Mouse (Mus musculus) lung, embryonic 16.5 days (tissue): ENCODE measurements around the gene Sgca. TPM values are rescaled to one million over a fixed set of nuclear protein-coding genes. Genes with fewer than 3 reads are reported as not detected.
A peak's percentile ranks its signal among the peaks of the same experiment; 100 is the strongest.

Experiments
- ATAC-seq: fragments of 200-750 bp; cut with Nextera tagmentation; 2 replicates; pipeline ENCODE4 v1.8.0; 2017; ENCODE audit warnings: low read depth, mild to moderate bottlenecking, moderate library complexity
- H3K27ac ChIP-seq: fragments of 300-500 bp; sonication (generic); 2 replicates; pipeline ENCODE4 v1.5.1; 2014; ENCODE audit warnings: mild to moderate bottlenecking, control low read depth, low read length
- H3K27me3 ChIP-seq: fragments of 300-500 bp; sonication (generic); 2 replicates; pipeline ENCODE4 v1.6.1; 2014; ENCODE audit warnings: low read depth, low read length, mixed read lengths; ENCODE audit not compliant: control insufficient read depth, insufficient read depth
- H3K36me3 ChIP-seq: fragments of 300-500 bp; sonication (generic); 2 replicates; pipeline ENCODE4 v1.6.1; 2014; ENCODE audit warnings: low read length; ENCODE audit not compliant: control insufficient read depth, insufficient read depth
- H3K4me1 ChIP-seq: fragments of 300-500 bp; sonication (generic); replicated peaks from 2 replicates; pipeline ENCODE4 v1.6.1; 2014; ENCODE audit warnings: low read length, mixed read lengths; ENCODE audit not compliant: control insufficient read depth, insufficient read depth
- H3K4me2 ChIP-seq: fragments of 300-500 bp; sonication (generic); 2 replicates; pipeline ENCODE4 v1.6.1; 2014; ENCODE audit warnings: low read depth, low read length, control low read depth
- H3K4me3 ChIP-seq: fragments of 300-500 bp; sonication (generic); 2 replicates; pipeline ENCODE4 v1.5.1; 2014; ENCODE audit warnings: mild to moderate bottlenecking, low read length, control low read depth
- H3K9ac ChIP-seq: fragments of 300-500 bp; sonication (generic); 2 replicates; pipeline ENCODE4 v1.6.1; 2014; ENCODE audit warnings: low read length, control low read depth
- H3K9me3 ChIP-seq: fragments of 300-500 bp; sonication (generic); 2 replicates; pipeline ENCODE4 v1.6.1; 2016; ENCODE audit warnings: low read length; ENCODE audit not compliant: control insufficient read depth
- WGBS: fragments of 180-500 bp; shearing (Covaris S2); extraction: QIAGEN DNeasy Blood & Tissue Kit; methylation state at CpG from one replicate; pipeline ENCODE4 v1.1.7; 2014; 5-methylcytosine and 5-hydroxymethylcytosine counted together
- polyA plus RNA-seq: library from polyadenylated mRNA; unstranded; fragments of >200 nt; fragmentation: Nextera tagmentation; extraction: Ambion mirVana; gene quantifications from 2 replicates; pipeline ENCODE4 v1.2.1, GENCODE M21; 2015

The Sgca gene
- polyA plus RNA-seq, 1 experiment from 2014 or later, result 1.4 TPM

DNA sequence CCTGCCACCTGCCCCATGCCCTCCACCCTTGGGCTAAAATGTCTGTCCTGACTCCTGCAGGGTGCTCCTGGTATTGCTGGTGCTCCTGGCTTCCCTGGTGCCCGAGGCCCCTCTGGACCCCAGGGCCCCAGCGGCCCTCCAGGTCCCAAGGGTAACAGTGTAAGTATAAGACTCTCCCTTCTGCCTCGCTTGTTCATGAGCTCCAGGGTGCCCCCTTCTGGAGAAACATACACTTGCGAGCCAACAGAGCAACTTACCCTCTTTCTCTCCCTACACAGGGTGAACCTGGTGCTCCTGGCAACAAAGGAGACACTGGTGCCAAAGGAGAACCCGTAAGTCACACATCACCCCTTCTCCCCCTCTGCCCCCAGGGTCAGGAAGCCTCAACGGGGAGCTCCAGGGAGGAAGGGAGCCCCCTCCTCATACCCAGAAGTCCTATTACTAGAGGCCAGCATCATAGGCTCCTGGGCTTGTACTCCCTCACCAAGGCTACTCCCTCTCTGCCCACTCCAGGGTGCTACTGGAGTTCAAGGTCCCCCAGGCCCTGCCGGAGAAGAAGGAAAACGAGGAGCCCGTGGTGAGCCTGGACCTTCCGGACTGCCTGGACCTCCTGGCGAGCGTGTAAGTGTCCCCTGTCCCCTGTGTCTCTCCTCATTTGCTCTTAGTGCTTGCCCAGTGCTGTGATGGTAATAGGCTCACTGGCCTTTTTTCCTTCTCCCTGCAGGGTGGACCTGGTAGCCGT is 33.7 kb downstream of the Sgca start:
- Histone ChIP-seq H3K4me1 (peaks cover 13% of the 10 kb centered on the region), H3K9ac (no peak overlapping the region), H3K9me3 (no peaks in the 10 kb centered on the region), H3K27me3 (no peaks in the 10 kb centered on the region), H3K27ac (peak overlapping the region; percentile 1; the same call in 1 of the 2 replicates), H3K4me2 (no peak overlapping the region), H3K4me3 (no peak overlapping the region), H3K36me3 (peaks cover 23% of the 10 kb centered on the region; the same call in 1 of the 2 replicates)
- 47% methylated on average over 13 of the region's 13 CpGs for WGBS
- ATAC-seq, result no peak

DNA sequence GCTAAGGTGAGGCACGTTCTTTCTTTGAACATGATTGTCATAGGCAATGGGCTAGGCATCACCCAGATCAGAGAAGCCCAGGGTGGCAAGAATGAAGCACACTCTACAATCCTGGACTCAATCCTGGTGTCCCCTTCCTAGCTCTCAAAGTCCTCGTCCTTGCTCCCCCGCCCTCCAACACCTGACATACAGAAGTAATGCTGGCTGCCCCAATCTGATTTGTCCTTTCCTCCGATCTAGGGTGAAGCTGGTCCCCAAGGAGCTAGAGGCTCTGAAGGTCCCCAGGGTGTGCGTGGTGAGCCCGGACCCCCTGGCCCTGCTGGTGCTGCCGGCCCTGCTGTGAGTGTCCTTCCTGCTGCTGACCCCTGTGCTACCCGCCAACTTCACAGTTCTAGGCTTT is 34.4 kb downstream of the Sgca start:
- Histone ChIP-seq H3K4me3 (no peak overlapping the region), H3K9ac (no peak overlapping the region), H3K27ac (no peak overlapping the region), H3K27me3 (no peaks in the 10 kb centered on the region), H3K4me2 (no peak overlapping the region), H3K9me3 (no peaks in the 10 kb centered on the region), H3K36me3 (peaks cover 20% of the 10 kb centered on the region; the same call in 1 of the 2 replicates), H3K4me1 (peaks cover 13% of the 10 kb centered on the region)
- 75% methylated on average over 8 of the region's 8 CpGs for WGBS
- ATAC-seq, result no peak

DNA sequence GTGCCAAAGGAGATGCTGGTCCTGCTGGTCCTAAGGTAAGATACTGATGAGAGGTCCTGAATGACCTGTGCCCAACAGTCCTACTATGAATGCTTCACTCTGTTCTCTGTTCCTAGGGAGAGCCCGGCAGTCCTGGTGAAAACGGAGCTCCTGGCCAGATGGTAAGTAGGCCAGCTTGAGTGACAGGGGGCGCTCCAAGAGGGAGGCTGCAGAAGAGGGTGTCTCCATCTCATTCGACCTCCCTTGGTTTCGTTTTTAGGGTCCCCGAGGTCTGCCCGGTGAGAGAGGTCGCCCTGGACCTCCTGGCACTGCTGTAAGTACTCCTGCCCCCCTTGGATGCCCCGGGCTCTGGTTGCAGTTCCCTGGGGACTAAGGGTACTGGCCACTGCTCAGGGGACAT is 35.0 kb downstream of the Sgca start:
- Histone ChIP-seq H3K9me3 (no peaks in the 10 kb centered on the region), H3K27me3 (peaks cover 2% of the 10 kb centered on the region; the same call in 1 of the 2 replicates), H3K9ac (no peak overlapping the region), H3K36me3 (peaks cover 17% of the 10 kb centered on the region; the same call in 1 of the 2 replicates), H3K27ac (no peak overlapping the region), H3K4me2 (no peak overlapping the region), H3K4me3 (no peak overlapping the region), H3K4me1 (peaks cover 13% of the 10 kb centered on the region)
- ATAC-seq, result no peak
- WGBS, result 31% methylated on average over 9 of the region's 9 CpGs

DNA sequence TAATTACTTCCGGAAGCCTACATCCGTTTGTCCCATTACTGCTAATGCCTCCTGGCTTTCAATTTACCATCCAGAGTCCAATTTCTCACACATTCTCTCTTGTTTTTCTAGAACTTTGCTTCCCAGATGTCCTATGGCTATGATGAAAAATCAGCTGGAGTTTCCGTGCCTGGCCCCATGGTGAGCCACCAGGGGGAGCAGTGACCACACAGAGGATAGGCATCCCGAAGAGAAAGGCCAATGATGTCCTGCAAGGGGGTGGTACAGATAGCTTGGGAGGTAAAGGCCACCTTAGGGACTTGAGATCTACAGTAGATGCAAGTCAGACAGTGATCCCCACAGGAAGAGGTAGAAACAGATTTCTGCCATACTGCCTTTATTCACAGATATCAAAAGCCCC is 36.8 kb downstream of the Sgca start:
- 18% methylated on average over 4 of the region's 4 CpGs for WGBS
- Histone ChIP-seq H3K27me3 (peaks cover 4% of the 10 kb centered on the region; the same call in 1 of the 2 replicates), H3K36me3 (peaks cover 17% of the 10 kb centered on the region; the same call in 1 of the 2 replicates), H3K9me3 (no peaks in the 10 kb centered on the region), H3K4me1 (peaks cover 15% of the 10 kb centered on the region), H3K9ac (no peak overlapping the region), H3K27ac (0 out of 2 replicates have a peak overlapping the region, but pooled peaks have one; percentile 12), H3K4me3 (peak overlapping the region; percentile 65), H3K4me2 (peak overlapping the region; percentile 49)
- ATAC-seq, result no peak

DNA sequence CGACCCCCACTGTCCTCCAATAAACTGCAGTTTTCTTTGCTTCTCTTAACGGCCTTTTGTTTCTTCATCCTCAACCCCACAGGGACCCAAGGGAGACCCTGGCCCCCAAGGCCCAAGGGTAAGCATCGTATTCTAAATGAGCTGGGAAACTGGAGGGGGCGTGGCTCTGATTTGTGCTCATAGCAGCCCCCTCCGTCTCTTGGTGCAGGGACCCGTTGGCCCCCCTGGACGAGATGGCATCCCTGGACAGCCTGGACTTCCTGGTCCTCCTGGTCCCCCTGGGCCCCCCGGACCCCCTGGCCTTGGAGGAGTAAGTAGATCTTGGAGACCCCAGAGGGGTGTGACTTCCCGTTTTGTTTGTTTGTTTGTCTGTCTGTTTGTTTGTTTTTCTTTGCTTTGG is 37.8 kb downstream of the Sgca start:
- peak overlapping the region; percentile 30; the same call in 1 of the 2 replicates for H3K27ac ChIP-seq

DNA sequence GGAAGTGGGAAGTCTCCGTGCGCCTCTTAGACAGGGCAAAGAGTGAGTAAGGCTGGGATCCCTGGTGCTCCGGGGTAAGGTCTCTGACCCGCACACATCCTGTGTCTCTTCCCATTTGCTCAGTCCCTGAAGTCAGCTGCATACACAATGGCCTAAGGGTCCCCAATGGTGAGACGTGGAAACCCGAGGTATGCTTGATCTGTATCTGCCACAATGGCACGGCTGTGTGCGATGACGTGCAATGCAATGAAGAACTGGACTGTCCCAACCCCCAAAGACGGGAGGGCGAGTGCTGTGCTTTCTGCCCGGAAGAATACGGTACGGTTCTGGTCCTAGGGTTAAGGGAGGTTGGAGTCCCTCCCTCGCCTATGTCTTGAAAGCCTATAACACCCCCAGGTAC is 38.3 kb downstream of the Sgca start:
- peak overlapping the region; percentile 65 for H3K4me3 ChIP-seq
- peaks cover 29% of the 10 kb centered on the region for H3K4me1 ChIP-seq
- H3K9me3 ChIP-seq, result no peaks in the 10 kb centered on the region
- H3K27ac ChIP-seq, result peak overlapping the region; percentile 95
- 2% methylated on average over 15 of the region's 15 CpGs for WGBS
- H3K9ac ChIP-seq, result peak overlapping the region; percentile 36
- peaks cover 4% of the 10 kb centered on the region; the same call in 1 of the 2 replicates for H3K27me3 ChIP-seq
- peak overlapping the region; percentile 49 for H3K4me2 ChIP-seq
- ATAC-seq, result no peak
- H3K36me3 ChIP-seq, result peaks cover 13% of the 10 kb centered on the region; the same call in 1 of the 2 replicates

More for the DNA sequence above, 37.8 kb downstream of the Sgca start:
- peak overlapping the region; percentile 65 for H3K4me3 ChIP-seq
- H3K4me1 ChIP-seq, result peaks cover 24% of the 10 kb centered on the region
- H3K9me3 ChIP-seq, result no peaks in the 10 kb centered on the region
- peak overlapping the region; percentile 49 for H3K4me2 ChIP-seq
- peaks cover 4% of the 10 kb centered on the region; the same call in 1 of the 2 replicates for H3K27me3 ChIP-seq
- H3K9ac ChIP-seq, result peak overlapping the region; percentile 36
- ATAC-seq, result no peak
- 17% methylated on average over 9 of the region's 9 CpGs for WGBS
- H3K36me3 ChIP-seq, result peaks cover 17% of the 10 kb centered on the region; the same call in 1 of the 2 replicates

DNA sequence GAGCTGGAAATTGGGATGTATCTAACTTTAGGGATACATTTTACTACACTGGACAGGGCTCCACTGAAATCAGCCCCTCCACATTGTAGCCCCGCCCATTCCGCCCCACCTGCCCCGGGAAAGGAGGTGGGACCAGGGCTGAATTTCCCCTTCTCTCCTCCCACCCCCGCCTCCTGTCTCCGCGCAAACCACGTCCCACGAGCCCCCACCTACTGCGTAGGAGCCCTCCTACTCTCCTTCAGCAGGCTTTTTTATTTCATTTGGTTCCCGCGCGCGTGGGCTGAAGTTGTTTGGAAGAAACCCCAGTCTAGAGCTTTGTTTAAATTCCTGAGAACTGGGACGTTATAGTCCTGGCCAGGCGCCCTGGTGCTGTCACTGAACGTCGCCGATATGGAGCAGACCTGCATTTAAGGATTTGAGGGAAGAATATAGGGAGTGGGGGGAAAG is 38.8 kb downstream of the Sgca start:
- Histone ChIP-seq H3K4me1 (peaks cover 30% of the 10 kb centered on the region), H3K4me2 (peak overlapping the region; percentile 49), H3K27me3 (peaks cover 4% of the 10 kb centered on the region; the same call in 1 of the 2 replicates), H3K9ac (peak overlapping the region; percentile 36), H3K4me3 (peak overlapping the region; percentile 65), H3K36me3 (peaks cover 13% of the 10 kb centered on the region; the same call in 1 of the 2 replicates), H3K9me3 (no peaks in the 10 kb centered on the region), H3K27ac (peak overlapping the region; percentile 95)
- under 1% methylated on average over 18 of the region's 18 CpGs for WGBS
- ATAC-seq, result peak; percentile 31

DNA sequence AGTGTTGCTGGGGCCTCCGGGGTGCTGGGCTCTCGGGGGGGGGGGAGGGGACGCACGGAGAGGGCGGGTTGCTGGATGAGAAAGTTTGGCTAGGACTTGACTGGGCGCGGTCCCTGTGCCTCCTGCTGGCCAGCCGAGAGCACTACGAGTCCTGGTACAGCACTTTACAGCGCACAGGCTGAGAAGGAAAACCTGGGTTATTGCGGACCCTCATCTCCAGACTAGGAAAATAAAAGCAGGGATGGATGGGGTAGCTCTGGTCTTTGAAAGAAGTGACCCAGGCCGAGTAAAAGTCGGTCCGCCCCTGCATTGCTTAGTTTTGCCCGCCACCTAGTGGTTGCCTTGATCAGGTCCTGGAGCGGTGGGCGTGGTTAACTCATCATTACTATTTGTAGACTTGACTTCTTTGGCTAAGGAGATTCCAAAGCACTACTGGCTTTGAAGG is 39.3 kb downstream of the Sgca start:
- H3K9ac ChIP-seq, result peak overlapping the region; percentile 78
- ATAC-seq, result peak; percentile 61
- H3K9me3 ChIP-seq, result no peaks in the 10 kb centered on the region
- H3K4me2 ChIP-seq, result peak overlapping the region; percentile 49
- 1% methylated on average over 14 of the region's 17 CpGs for WGBS
- H3K27me3 ChIP-seq, result peaks cover 4% of the 10 kb centered on the region; the same call in 1 of the 2 replicates
- H3K4me1 ChIP-seq, result peaks cover 30% of the 10 kb centered on the region
- H3K36me3 ChIP-seq, result peaks cover 13% of the 10 kb centered on the region; the same call in 1 of the 2 replicates
- H3K4me3 ChIP-seq, result peak overlapping the region; percentile 65
- peak overlapping the region; percentile 95 for H3K27ac ChIP-seq

DNA sequence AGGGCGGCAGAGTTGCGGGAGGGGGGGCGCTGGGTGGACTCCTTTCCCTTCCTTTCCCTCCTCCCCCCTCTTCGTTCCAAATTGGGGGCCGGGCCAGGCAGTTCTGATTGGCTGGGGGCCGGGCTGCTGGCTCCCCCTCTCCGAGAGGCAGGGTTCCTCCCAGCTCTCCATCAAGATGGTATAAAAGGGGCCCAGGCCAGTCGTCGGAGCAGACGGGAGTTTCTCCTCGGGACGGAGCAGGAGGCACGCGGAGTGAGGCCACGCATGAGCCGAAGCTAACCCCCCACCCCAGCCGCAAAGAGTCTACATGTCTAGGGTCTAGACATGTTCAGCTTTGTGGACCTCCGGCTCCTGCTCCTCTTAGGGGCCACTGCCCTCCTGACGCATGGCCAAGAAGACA is 40.1 kb downstream of the Sgca start, which contains the start of gene Col1a1:
Gene Col1a1 (plus strand): TSS at position 180 of the 400 bp plus-strand sequence.
- Histone ChIP-seq H3K27me3 (peaks cover 4% of the 10 kb centered on the region; the same call in 1 of the 2 replicates), H3K4me1 (peaks cover 30% of the 10 kb centered on the region)
- ATAC-seq, result peak; percentile 67

More for the DNA sequence above, 40.1 kb downstream of the Sgca start, which contains the start of gene Col1a1:
- Histone ChIP-seq H3K9me3 (no peaks in the 10 kb centered on the region), H3K4me3 (peak within 1 kb of the TSS; percentile 65), H3K4me2 (peak within 1 kb of the TSS; percentile 49), H3K36me3 (peaks cover 11% of the 10 kb centered on the region; the same call in 1 of the 2 replicates), H3K27ac (peak within 1 kb of the TSS; percentile 95), H3K9ac (peak within 1 kb of the TSS; percentile 78)
- 16% methylated on average over 19 of the region's 19 CpGs for WGBS
